Mouse (Mus musculus): ENCODE measurements around the gene Ehd2. TPM values are rescaled to one million over a fixed set of nuclear protein-coding genes. Genes with fewer than 3 reads are reported as not detected.
A peak's percentile ranks its signal among the peaks of the same experiment; 100 is the strongest.

The Ehd2 gene
- total RNA-seq, 4 experiments from 2014 or later, result 4.6 to 5.9 (median 5.2) TPM

DNA sequence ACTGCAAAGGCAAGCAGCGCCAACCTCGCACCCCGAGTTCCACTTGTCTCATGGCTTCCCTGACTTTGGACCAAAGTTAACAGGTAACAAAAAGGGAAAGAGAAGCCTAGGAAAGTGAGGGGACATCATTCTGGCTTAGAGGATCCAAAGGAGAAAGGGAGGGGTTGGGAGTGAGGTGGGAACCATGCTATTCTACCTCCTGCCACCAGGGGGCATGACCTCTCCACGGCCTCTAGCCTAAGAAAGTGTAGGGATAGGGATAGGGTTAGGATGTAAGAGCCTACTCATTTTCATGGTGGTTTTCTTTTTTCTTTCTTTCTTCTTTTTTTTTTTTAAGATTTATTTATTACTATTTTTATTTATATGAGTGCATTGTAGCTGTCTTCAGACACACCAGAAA lies 8.5 kb upstream of the Ehd2 start:
- no peak for DNase-seq (ENCODE audit: low spot score in 2 of 2)

DNA sequence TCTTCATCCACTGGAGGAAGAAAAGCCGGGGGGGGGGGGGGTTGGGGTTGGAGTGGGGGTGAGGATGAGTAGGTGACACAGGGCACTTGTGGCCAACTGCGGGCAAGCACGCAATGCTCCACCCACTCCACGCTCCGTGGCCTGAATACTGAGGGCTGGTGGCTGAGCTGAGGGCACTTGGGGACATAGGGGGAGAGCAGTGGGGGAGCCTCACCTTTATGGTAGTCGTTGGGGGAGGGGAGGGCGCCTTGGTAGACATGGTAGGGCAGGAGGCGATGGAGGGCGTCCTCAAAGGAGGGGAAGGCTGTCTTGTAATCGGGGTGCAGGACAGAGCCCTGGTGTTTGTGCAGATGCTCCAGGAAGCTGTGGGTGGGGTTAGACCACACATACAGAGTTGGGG lies 8.1 kb upstream of the Ehd2 start:
- no peak for DNase-seq (ENCODE audit: low spot score in 2 of 2)

DNA sequence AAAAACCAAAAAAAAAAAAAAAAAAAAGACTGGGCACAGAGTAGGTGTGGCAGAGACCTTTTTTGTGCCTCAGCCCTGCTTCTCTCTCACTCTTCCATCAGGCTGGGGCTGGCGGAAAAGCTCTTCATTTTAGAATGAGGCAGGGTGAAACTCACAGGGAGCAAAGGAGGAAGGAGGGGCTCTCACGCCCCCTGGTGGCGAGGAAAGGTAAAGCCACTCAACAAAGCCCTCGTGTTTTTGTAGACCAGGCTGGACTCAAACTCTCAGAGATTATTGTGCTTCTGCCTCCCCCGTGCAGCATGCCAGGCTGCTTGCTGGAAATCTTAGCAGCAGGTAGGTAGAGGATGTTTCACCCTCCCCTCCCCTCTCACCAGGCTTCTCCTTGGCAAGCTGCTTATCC lies 7.3 kb upstream of the Ehd2 start:
- peak in 1 of 2 experiments; percentile 57 for DNase-seq (ENCODE audit: low spot score in 2 of 2)

DNA sequence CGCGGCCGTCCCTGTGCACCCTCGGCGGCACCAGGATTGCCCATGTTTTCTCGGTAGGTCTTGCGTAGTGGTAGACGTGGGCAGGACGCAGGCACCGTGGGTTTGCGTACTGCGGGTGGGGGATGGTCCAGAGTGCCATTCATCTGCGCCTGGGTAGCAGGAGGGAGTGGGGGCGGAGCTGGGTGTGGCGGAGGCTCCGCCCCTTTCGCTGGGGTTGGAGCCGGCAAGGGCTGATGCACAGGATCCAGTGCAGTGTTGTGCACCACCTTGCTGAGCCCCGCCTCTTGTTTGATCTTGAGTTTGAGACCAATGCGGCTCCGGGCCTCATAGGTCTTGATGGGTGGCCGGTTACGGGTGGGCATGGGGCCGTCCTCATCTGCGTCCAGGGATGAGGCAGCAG lies 4.9 kb upstream of the Ehd2 start:
- DNase-seq (ENCODE audit: low spot score in 2 of 2), result no peak

DNA sequence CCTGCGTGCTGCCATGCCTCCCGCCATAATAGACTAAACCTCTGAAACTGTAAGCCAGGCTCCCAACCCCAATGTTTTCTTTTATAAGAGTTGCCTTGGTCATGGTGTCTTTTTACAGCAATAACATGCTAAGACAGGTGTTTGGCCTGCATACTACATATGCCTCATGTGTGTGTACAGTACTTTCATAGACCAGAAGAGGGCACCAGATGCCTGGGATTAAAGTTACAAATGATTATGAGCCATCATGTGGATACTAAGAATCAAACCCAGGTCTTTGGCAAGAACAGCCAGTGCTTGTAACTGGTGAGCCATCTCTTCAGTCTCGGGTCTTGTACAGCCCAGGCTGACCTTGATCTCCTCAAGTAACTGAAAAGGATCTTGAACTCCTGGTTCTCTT lies 2.3 kb upstream of the Ehd2 start:
- DNase-seq (ENCODE audit: low spot score in 2 of 2), result no peak

DNA sequence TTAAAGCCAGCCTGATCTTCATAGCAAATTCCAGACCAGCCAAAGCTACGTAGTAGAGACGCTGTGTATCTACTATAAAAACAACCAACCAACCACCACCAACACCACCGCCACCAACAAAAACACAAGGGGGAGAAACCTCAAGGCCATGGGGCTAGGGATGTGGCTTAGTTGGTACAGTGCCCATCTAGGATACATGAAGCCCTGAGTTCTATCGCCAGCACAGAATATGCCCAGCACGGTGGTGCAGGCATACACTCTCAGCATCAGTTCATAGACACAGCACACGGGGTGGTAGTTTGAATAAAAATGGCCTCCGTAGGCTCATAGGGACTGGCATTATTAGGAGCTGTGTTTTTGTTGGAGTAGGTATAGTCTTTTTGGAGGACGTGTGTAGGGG lies 955 bp upstream of the Ehd2 start:
- DNase-seq (ENCODE audit: low spot score in 2 of 2), result no peak

DNA sequence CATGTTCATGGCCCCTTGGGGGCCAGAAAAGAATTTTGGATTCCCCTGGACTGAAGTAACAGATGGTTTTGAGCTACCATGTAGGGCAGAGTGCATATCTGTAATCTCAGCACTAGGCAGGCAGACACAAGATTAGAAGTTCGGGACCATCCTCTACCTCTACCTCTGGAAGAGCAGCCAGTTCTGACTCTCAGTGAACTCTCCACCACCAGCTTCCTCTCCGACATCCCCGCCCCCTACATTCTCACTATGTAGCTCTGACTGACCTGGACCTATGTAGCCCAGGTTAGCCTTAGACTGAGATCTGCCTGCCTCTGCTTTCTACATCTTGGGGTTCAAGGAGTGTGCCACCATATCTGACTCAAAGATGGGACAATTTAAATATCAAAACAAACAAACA lies 878 bp downstream of the Ehd2 start:
- no peak for DNase-seq (ENCODE audit: low spot score in 2 of 2)

DNA sequence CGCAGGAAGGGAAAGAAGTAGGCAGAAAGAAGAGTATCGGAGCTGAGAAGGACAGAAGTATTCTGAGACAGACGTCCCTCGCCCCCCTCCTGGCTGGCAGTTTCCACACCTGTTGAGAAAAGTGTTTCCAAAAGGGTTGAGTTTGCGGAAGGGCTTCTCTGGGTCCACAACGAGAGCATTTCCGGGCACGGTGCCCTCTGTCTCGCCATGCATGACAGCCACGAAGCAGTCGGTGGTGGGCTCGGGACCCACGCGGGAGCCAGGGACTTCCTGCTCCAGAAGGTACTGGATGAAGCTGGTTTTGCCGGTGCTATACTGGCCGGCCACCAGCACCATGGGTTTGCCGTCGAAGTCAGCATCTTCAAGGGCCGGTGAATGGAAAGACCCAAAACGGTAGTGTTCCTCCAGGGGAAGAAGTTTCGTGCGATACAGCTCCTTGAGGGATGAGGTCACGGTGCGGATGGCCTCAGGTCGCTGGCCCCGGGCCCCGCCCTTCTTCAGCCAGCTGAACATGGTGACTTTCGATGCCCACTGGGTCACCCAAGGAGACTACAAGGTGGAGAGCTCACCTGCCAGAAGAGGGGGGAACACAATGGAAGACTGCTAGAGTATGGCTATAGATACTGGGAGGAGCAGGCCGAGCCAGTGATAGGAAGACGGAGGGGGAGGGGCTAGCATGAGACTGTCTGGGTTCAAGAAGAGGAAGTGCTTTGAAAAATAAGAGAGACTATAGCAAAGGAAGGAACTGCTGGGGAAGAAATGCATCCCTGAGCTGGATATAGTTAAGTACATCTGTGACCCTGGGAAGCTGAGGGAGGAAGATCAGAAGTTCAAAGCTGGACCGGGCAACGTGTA lies 3.3 kb downstream of the Ehd2 start:
- no peak for DNase-seq (ENCODE audit: low spot score in 2 of 2)

DNA sequence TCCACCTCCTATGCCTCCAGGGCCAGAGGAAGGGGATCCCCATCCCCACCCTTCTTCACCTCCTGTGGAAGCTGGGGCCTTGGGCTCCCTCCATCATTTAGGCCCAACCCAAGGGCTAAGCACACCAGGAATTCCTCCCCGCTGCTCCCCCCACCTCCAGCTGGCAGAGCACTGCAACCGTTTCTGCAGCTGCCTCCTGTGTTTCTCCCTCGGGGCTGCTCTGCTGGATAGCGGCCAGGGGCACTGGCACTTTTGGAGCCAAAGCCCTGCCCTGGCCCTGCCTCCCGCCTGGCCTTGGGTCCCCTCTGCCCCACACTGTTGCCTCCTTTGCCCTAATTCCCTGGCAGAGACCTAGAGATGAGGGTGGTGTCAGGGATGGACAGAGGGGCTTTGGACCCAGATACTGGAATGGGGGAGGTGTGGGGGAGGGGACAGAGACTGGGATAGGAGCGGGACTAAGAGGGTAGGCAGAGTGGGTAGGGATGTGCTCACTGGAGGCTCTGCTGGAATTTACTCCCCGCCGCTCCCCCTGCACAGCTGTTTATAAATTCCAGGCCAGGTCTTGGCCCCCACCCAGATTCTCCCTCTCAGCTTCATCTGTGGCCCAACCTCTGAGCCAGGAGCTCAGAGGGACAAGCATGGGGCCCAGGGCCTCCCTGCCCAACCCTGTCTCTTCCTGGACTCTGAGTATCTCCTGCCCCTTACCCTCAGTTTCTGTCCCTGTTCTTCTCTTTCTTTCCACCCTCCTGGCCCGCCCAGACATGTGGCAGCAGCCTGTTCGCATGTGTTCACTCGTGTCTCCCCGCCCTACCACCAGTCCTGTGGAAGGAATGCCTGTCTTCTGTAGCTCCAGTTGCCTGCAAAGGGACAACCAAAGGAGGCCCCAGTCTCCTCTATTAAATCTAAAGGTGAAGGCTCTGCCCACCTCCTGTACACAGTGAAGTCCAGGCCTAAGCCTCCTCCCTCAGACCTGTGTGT lies 4.8 kb downstream of the Ehd2 start:
- no peak for DNase-seq (ENCODE audit: low spot score in 2 of 2)

DNA sequence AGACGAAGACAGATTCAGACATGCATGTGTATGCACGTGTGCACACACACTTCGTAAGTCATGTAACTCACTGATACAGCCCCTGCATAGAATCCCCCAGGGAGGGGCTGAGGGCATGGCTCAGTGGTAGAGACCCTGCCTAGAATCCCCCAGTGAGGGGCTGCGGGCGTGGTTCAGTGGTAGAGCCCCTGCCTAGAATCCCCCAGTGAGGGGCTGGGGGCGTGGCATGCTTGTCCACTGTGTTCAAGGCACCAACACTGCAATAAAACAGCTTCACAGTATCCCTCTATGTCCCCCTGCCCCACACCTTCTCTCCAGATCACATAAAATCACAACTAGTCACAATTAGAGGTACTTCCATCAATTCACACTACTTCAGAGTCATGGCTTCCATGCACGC lies 5.6 kb downstream of the Ehd2 start:
- DNase-seq (ENCODE audit: low spot score in 2 of 2), result no peak

DNA sequence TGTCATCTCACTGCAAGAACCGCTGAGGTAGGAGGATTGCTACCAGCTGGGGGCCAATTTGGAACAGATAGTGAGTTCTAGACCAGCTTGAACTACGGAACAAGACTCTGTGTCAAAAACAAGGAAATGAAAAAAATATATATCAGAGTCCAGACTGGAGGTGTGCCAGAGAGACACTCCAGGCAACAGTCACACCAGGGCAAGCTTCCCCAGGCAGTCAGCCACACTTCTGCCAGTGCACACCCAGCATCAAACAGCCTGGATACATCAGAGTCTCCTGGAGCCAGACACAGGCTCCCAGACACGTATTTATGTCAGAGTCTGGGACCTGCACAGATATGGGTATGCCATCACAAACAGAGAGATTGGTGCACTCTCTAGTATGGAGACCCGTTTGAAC lies 6.1 kb downstream of the Ehd2 start:
- no peak for DNase-seq (ENCODE audit: low spot score in 2 of 2)

DNA sequence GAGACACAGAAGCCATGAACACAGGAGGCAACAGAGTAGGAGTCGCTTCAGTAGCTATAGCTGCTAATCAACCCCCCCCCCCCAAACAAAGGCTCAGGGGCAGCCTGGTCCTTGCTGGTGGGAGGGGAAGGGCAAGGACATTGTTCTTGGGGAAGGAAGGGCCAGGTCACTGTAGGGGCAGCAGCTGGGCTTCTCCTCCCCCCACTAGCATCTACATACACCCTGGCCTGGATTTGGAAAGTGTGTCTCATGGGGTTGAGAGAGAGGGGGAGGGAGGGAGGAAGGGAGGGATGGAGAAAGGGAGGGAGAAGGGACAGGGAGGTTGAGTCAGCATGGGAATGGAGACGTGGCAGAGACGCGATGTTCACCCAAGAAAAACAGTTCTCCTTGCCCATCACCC lies 6.7 kb downstream of the Ehd2 start:
- DNase-seq (ENCODE audit: low spot score in 2 of 2), result no peak

DNA sequence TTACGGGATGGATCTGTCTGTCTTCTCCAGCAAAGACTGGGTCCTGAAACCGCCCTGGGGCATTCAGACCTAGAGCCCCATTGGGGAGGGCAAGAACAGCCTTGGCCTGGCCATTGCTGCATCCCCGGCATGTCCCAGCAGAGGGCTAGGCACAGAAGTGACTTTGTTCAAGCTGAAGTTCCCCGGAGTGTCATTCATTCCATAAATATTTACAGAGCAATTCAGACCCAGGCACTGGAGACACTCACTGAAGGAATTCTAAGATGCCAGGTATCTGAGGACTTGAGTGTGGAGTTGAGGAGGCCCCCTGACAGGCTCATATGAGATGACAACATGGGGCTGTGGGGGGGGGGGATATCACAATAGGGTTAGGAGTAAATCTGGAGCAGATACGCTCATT lies 11.2 kb downstream of the Ehd2 start:
- DNase-seq (ENCODE audit: low spot score in 2 of 2), result no peak

DNA sequence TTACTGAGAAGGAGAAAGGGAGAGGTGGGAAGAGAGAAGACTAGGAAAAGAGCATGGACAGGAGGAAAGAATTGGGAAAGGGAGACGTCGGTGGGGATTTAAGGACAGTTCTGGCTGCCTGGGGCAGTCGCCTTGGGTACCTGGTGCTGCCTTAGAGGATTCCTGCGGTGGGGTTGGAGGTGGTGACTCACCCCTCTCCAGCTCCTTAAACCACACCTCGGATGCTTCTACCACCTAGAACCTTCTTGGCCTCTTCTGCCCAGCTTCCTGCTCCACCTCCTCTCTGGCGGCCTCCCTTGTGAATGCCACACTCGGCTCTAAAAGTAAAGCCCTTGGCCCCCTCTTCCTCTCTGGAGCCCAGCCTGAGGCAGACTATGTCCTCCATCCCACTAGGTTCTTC lies 11.9 kb downstream of the Ehd2 start:
- no peak for DNase-seq (ENCODE audit: low spot score in 2 of 2)

DNA sequence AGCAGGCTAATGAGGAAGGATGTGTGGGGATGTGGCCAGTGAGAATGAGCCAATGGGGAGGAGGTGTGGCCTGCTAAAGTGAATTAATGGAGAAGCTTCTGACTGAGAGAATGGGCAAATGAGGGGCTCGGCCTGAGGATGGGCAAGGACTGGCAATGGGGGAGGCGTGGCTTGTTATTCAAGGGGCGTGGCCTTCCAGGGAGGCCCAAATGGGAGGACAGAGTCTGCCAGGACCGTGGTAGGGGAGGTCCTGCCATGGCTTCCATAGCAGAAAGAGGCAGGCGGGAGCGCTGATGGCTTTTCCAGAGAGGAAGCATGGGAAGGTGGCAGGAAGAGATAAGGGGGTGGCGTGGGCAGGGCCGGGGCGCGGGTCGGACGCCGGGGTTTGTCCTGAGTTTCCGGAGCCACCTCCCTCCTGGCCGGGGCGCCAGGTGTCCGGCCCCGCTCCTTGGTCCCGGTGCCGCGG lies 12.4 kb downstream of the Ehd2 start:
- no peak for DNase-seq (ENCODE audit: low spot score in 2 of 2)

DNA sequence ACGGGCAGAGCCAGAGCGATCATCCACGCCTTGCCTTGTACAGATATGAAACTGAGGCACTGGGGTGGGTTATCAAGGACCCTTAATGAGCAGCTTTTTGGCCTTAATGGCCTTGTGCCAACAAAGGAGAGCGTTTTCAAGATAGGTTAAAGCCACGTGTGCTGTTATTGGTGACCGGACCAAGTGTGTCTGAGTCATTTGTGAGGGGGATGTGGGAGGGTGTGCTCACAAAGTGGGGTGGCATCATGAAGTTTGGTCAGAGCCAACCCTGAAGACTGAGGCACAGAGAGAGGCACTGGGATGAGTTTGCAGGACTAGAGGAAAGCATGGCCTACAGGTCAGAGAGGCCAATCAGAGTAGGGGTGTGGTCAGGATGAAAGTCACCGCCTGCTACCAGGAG lies 12.9 kb downstream of the Ehd2 start:
- no peak for DNase-seq (ENCODE audit: low spot score in 2 of 2)

DNA sequence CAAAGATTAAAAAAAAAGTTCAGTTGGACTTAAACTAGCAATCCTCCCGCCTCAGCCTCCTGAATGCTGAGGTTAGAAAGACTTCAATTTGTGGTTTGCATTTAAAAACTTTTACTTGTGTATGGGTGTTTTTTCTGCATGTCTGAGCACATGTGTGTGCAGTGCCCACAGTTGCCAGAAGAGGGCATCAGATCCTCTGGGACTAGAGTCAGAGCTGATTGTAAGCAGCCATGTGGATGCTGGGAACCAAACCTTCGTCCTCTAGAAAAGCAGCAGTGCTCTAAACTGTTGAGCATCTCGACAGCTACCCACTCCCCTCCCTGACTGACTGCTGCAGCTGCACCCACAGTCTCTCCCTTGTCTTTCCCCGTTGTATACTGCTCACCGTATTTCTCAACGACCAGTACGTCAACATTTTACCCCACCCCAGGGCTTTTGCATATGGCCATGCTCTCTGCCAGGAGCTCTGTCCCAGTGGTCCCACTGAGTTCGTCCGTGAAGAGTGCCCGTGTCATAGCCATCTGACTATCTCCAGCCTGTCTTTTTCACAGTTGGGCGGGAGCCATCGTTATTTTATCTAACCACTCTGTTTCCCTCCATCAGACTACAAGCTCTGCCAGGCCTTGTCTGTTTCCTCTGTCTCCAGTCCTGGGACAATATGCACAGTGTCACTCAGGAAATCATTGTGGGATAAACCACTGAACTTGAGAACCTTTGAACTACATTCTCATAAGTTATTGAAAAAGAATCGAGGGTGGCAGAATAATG lies 13.9 kb downstream of the Ehd2 start:
- DNase-seq (ENCODE audit: low spot score in 2 of 2), result no peak

DNA sequence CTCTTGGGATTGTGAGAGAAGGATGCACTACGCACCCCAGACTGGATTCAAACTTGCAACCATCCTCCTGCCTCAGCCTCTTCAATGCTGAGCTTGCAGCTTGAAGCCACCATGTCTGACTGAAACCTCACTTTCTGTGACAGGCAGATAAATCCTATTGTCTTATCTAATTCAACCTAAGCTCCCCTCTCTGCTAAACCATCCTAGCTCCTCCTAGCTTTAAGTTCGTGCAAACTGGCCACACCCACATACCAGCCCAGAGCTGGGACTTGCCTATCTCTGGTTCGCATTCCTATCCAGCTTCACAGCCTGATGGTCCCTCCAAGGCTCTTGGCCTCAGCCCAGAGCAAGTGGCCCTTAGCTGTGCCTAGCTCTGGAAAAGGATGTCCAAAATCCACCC lies 15.0 kb downstream of the Ehd2 start:
- DNase-seq (ENCODE audit: low spot score in 2 of 2), result no peak

DNA sequence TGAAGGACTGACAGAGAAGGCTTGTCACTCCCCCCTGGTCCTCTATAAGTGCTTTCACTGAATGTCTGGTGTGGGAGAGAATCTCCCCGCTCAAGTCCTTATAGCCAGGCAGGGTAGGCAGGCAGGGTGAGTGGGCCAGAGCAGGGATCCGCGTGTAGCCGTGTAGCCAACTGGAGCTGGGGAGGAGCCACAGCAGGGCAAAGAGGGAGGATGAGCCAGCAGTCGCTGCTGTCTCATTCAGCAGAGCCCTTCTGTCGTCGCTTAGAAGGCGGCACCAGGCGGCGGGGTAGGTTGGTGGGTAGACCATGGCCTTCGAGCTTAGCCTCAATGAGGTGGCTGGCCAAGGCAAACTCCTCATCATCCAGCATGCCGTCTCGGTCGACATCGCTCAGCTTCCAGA lies 17.4 kb downstream of the Ehd2 start:
- DNase-seq (ENCODE audit: low spot score in 2 of 2), result no peak

DNA sequence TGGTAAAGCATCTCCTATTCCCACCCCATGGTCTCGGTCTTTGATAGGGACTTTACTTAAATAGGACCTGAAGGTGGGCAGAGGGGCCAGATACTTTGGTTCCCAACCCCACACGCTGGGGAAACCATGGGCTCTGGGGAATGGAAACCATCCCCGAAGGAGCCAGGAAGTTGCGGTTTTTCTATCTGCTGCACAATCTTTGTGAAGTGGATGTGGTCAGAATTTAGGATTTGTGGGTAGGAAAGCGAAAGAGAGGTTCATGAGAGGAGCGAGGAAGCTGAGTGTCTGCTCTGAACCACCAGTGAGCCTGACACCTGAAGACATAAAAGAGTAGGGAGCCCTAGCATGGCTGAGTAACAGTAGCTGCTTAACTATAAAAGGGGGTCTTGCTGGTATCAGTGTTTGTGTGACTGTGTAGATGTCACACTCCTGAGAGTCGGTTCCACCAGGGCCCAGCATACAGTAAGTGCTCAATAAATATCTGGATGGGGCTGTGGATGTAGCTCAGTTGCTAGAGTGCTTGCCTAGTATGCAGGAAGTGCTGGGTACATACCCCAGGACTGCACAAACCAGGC lies 18.1 kb downstream of the Ehd2 start:
- DNase-seq (ENCODE audit: low spot score in 2 of 2), result no peak

DNA sequence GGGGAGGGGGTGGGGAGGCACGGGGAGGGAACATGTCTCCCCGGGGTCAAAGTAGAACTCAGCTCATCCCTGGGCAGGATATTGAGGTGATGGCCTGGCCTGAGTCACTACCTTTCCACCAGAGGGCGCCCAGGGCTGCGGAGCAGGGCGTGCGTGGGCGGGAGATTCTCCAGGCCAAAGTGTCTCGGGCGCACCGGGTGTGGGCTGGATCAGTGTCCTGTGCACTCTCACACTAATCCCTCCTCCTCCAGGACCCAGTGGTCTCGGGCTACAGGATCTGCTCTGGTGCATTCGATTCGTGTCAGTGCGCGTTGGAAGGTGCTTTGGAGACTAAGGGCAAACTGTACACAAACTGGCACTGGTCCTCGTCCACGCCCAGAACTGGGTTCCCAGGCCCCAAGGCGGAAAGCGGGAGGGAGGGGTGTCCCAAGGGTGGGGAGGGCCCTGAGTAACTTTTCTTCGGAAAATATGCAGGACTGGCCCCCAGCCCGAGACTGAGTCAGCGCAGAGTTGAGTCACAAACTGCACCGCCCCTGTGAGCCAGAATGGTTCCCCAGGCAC lies 18.9 kb downstream of the Ehd2 start:
- DNase-seq (ENCODE audit: low spot score in 2 of 2), result peak; percentile 18 to 47
